Mouse (Mus musculus): ENCODE measurements around the gene Echdc3. TPM values are rescaled to one million over a fixed set of nuclear protein-coding genes. Genes with fewer than 3 reads are reported as not detected.

Echdc3 gene
- total RNA-seq, 2 experiments from 2014 or later, result 16.3 to 17.0 TPM

Other genes starting within 250 kb of the Echdc3 start
- 10 to 100 TPM; 19.6 to 28.0 TPM for gene Proser2, start 82.8 kb downstream of the Echdc3 start, total RNA-seq (2021)
- gene Usp6nl, start 109.6 kb upstream of the Echdc3 start, total RNA-seq (2021), result 1 to 10 TPM; 8.5 to 9.1 TPM